Mouse (Mus musculus) spleen, adult 2 months (tissue): Measurements from ENCODE around the gene Tor1a. TPM values are rescaled to one million over a fixed set of nuclear protein-coding genes. Genes with fewer than 3 reads are reported as not detected.

Experiments
- DNase-seq, 2 experiments: peaks; one replicate each; pipeline versions ENCODE4 v3.0.0 to v3.0.0-alpha.2; 2012 to 2021; ENCODE audit warnings: low spot score in 2 of 2, low read depth in 1 of 2
- H3K27ac ChIP-seq: fragments of 200-500 bp; 2 replicates; pipeline ENCODE4 v1.5.1; 2012; ENCODE audit warnings: low read length, inconsistent platforms; ENCODE audit not compliant: insufficient read depth
- H3K27me3 ChIP-seq: fragments of 200-500 bp; 2 replicates; pipeline ENCODE4 v1.6.1; 2012; ENCODE audit warnings: mild to moderate bottlenecking, moderate library complexity, low read length, inconsistent platforms; ENCODE audit not compliant: control insufficient read depth, insufficient read depth
- H3K36me3 ChIP-seq: fragments of 200-500 bp; 2 replicates; pipeline ENCODE4 v1.6.1; 2012; ENCODE audit warnings: mild to moderate bottlenecking, low read length, inconsistent platforms; ENCODE audit not compliant: control insufficient read depth, insufficient read depth
- H3K4me1 ChIP-seq: fragments of 200-500 bp; 2 replicates; pipeline ENCODE4 v1.6.1; 2011; ENCODE audit warnings: inconsistent platforms; ENCODE audit not compliant: control insufficient read depth, insufficient read depth, insufficient read length
- H3K4me3 ChIP-seq: fragments of 200-500 bp; 2 replicates; pipeline ENCODE4 v1.5.1; 2011; ENCODE audit warnings: mild to moderate bottlenecking, inconsistent platforms; ENCODE audit not compliant: insufficient read depth, insufficient read length; ENCODE audit errors: extremely low read depth
- CTCF ChIP-seq: fragments of 200-500 bp; IDR thresholded peaks from 2 replicates; pipeline ENCODE4 v1.5.1; 2011; ENCODE audit warnings: mild to moderate bottlenecking, inconsistent platforms; ENCODE audit not compliant: insufficient read depth, insufficient read length, insufficient replicate concordance; ENCODE audit errors: extremely low read depth
- POLR2A ChIP-seq: fragments of 200-500 bp; IDR thresholded peaks from 2 replicates; pipeline ENCODE4 v1.6.1; 2011; ENCODE audit warnings: low read depth, low read length, inconsistent platforms
- WGBS: fragments of 180-500 bp; shearing (Covaris S2); methylation state at CpG from one replicate; pipeline ENCODE4 v1.1.7; 2018; 5-methylcytosine and 5-hydroxymethylcytosine counted together
- polyA plus RNA-seq: library from polyadenylated mRNA; depleted of rRNA; stranded (reverse); fragments of >200 nt; gene quantifications from 2 replicates; pipeline ENCODE4 v1.2.3, GENCODE M21; 2012

Tor1a gene
- polyA plus RNA-seq, 1 experiment, result 31.3 TPM

GRCm38 (mm10) chr2:30981790-30982513 is 14.2 kb upstream of the Tor1a start, which contains the start of the genes BC005624 and Usp20:
Gene BC005624 (minus strand): TSS chr2:30982201.
Gene Usp20 (plus strand): TSS chr2:30982279.
- peak within 1 kb of the TSS; percentile 21 for H3K27ac ChIP-seq
- DNase-seq, result peak; percentile 99 to 100
- peak within 1 kb of the TSS; percentile 89 for H3K4me3 ChIP-seq
- WGBS, result under 1% methylated on average over 66 of the region's 66 CpGs
- no peaks in the 10 kb centered on the region for H3K4me1 ChIP-seq
- TF ChIP-seq CTCF (no peak), POLR2A (peak; percentile 29)
- peaks cover 12% of the 10 kb centered on the region for H3K36me3 ChIP-seq
- H3K27me3 ChIP-seq, result no peaks in the 10 kb centered on the region

DNA sequence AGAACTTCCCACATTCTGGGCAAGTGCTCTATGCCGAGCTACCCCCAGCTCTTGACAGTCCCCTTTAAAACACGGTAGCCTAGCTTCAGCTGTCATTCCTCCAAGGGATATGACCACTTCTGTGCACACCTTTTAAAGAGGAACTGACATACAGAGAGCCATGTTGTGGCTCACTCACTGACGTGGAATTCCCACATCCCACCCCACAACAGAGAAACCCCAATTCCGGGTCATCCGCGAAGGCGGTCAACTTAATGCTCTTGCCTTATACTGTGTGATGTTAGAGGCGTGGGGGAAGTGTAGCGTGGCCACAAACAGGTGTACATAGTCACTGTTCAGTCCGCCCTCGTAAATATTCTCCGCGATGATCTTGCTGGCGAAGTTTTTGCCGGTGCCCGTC is 907 bp downstream of the Tor1a start:
- peaks cover 6% of the 10 kb centered on the region; the same call in 1 of the 2 replicates for H3K4me1 ChIP-seq
- WGBS, result 2% methylated on average over 16 of the region's 16 CpGs
- peak overlapping the region; percentile 71 for H3K4me3 ChIP-seq
- H3K27ac ChIP-seq, result peak overlapping the region; percentile 65; the same call in 1 of the 2 replicates
- TF ChIP-seq CTCF, result no peak
- no peak for TF ChIP-seq POLR2A
- no peaks in the 10 kb centered on the region for H3K27me3 ChIP-seq
- H3K36me3 ChIP-seq, result peaks cover 18% of the 10 kb centered on the region
- no peak for DNase-seq

DNA sequence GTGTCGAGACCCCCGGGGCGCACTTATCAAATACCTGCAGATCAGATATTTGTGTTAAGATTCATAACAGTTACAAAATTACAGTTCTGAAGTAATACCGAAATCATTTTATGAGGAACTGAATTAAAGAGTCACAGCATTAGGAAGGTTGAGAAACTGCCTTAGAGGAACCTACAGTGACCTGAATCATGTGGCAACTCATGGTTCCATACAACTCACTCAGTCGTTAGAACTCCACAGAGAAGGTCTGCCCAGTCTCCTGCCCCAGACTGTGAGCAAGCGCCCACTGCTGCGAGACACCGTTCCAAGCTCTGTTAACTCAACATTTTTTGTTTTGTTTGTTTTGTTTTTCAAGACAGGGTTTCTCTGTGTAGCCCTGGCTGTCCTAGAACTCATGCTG is 2.1 kb downstream of the Tor1a start:
- no peak for TF ChIP-seq POLR2A
- TF ChIP-seq CTCF, result no peak
- 84% methylated on average over 8 of the region's 8 CpGs for WGBS
- H3K27me3 ChIP-seq, result no peaks in the 10 kb centered on the region
- H3K36me3 ChIP-seq, result peaks cover 24% of the 10 kb centered on the region
- H3K27ac ChIP-seq, result no peak overlapping the region
- no peak for DNase-seq
- no peak overlapping the region for H3K4me3 ChIP-seq
- H3K4me1 ChIP-seq, result peaks cover 6% of the 10 kb centered on the region; the same call in 1 of the 2 replicates

DNA sequence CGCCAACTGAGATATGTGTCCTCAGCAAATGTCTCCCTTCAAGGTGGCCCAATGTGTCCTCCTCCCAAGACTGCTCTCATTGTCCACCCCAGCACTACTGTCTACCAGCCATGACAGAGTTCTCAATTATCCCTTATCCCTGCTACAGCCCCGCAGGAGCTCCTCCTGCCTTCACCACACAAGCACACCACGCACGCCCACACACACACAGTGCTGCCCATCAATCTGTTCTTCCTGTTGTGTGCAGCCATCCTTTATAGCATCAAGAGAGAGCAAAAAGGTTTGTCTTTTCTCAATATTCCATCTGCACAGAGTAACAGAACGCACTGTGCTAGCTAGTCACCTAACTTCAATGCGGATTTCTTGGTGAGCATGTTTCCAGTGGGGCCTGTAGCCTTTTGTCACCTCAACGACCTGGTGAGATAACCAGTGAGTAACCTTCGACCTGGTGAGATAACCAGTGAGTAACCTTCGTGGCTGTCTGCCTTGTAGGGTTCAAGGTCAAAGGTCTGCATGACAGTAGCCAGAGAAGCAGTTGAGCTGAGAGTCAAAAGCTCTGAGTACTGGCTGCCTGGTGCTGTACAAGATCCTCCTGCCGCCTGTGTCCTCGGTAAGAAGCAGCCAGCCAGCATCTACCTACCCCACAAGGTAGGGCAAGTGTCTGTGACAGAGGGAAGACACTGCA is 5.0 kb downstream of the Tor1a start:
- TF ChIP-seq CTCF (no peak), POLR2A (no peak)
- 90% methylated on average over 11 of the region's 11 CpGs for WGBS
- Histone ChIP-seq H3K4me1 (peaks cover 6% of the 10 kb centered on the region; the same call in 1 of the 2 replicates), H3K27ac (no peak overlapping the region), H3K27me3 (no peaks in the 10 kb centered on the region), H3K36me3 (peaks cover 42% of the 10 kb centered on the region), H3K4me3 (no peak overlapping the region)
- DNase-seq, result no peak

DNA sequence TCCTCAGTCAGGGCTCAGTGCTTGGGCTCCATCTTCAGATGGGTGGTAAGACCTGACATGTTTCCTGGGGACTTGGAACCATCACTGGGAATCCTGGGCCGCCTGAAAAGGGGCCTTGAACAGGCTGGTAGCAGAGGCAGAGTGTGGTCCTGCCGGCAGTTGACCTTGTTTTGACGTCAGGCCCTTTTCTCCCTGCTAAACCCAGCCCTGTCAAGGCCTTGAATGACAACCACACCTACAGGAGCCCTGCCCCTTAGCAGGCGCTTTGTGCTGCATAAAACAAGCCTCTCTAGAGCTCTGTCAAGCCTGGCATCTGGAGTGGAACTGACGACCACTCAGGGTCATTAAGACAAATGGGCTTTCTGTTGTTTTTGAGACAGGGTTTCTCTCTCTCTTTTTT is 7.9 kb downstream of the Tor1a start:
- TF ChIP-seq POLR2A (no peak), CTCF (no peak)
- H3K36me3 ChIP-seq, result peaks cover 51% of the 10 kb centered on the region
- no peak overlapping the region for H3K4me3 ChIP-seq
- H3K27me3 ChIP-seq, result no peaks in the 10 kb centered on the region
- DNase-seq, result no peak
- H3K27ac ChIP-seq, result no peak overlapping the region
- 81% methylated on average over 5 of the region's 5 CpGs for WGBS
- no peaks in the 10 kb centered on the region for H3K4me1 ChIP-seq

DNA sequence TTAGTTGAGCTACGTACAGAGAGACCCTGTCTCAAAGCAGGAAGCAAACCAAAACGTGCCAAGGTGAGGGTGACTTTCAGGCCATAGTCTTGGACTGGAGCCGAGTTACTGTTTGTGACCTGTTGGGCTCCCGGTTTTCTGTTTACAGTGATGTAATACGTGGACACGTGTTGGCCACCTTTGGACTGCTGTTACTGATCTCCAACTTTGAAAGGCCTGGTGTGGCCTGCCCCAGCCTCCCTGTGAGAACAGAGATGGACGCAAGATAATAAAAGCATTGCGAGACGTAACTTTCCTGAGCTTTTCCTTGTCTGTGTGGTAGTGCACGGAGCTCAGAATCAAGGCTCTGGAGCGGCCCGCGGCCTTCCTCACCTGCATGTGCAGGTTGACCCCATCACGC is 9.0 kb downstream of the Tor1a start:
- Histone ChIP-seq H3K36me3 (peaks cover 47% of the 10 kb centered on the region), H3K27ac (no peak overlapping the region), H3K4me3 (no peak overlapping the region), H3K27me3 (no peaks in the 10 kb centered on the region), H3K4me1 (peaks cover 3% of the 10 kb centered on the region; the same call in 1 of the 2 replicates)
- no peak for TF ChIP-seq CTCF
- WGBS, result 94% methylated on average over 14 of the region's 14 CpGs
- no peak for DNase-seq

DNA sequence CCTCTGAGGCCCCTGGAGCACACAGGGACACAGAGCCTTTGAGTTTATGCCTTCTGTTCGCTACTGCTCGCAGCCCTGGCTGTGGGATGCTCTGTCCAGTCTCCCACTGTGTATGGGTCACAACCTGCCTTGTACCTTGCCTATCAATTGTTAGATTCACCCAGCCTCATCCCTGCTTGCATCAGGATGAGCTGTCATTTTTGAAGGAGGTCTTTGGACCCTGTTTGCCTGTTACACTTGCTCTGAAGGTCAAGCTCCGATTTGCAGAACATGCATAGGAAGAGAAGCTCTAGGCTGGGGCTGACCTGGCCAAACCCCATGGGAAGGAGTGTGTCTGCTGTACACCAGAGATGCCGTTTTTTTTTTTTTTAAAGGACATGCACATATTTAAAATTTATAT is 10.2 kb downstream of the Tor1a start:
- Histone ChIP-seq H3K4me3 (no peak overlapping the region), H3K36me3 (peaks cover 38% of the 10 kb centered on the region)
- DNase-seq, result no peak

More for the DNA sequence above, 10.2 kb downstream of the Tor1a start:
- Histone ChIP-seq H3K27me3 (no peaks in the 10 kb centered on the region), H3K4me1 (peaks cover 8% of the 10 kb centered on the region; the same call in 1 of the 2 replicates), H3K27ac (no peak overlapping the region)
- 85% methylated on average over 4 of the region's 4 CpGs for WGBS
- no peak for TF ChIP-seq CTCF
- TF ChIP-seq POLR2A, result no peak
